13 mouse cellular contexts compared by ENCODE assay signal in the genomic region with DNA sequence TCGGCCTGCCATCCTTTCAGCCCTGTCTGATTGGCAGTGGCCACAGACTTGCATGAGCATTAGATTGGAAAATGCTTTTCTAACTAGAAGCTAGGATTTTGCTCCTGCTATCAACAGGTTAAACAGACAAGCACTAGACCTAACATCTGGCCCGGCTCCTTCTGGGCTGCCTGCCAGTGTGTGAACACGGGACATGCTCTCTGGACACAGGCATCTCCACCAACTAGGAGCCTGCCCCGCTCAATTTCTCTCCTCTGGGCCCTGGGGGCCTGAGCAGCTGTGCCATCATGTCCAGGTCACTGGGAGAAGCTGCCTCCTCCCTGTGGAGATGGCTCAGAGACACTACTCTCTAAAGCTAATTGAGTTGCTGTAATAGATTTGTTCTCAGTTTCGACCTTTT.
DNase-seq lines count a peak whose midpoint lies in the region; ATAC-seq and TF ChIP-seq lines count a peak whose summit lies in the region.
"Had no signal": no experiment of that assay in that cellular context is flagged by ENCODE, and none has a peak within 500 bp of the region (broad histone marks: within the 10 kb centered on the region; RNA-seq: fewer than 3 reads in every experiment).

No protein-coding gene starts in this region.

- H3K27me3 ChIP-seq in stomach, postnatal 0 days (ENCODE audit: control insufficient read depth, insufficient read depth, low read length): no peaks in the 10 kb centered on the region
- no peaks in the 10 kb centered on the region for H3K27me3 ChIP-seq in forebrain, embryonic 12.5 days
- H3K27me3 ChIP-seq: intestine, embryonic 15.5 days; liver, embryonic 15.5 days; neural tube, embryonic 12.5 days had no signal

- ATAC-seq in stomach, postnatal 0 days (ENCODE audit: low FRiP score, low TSS enrichment): no peak
- no peak for ATAC-seq in forebrain, embryonic 12.5 days (ENCODE audit: low FRiP score)
- no peak for ATAC-seq in megakaryocyte-erythroid progenitor cell, adult 5-6 weeks (replicated peaks; ENCODE audit: low FRiP score, low TSS enrichment, poor library complexity, severe bottlenecking)
- ATAC-seq: forebrain, embryonic 16.5 days; intestine, embryonic 15.5 days had no signal

- H3K4me3 ChIP-seq in stomach, postnatal 0 days (ENCODE audit: low read depth, low read length): no peak overlapping the region
- no peak overlapping the region for H3K4me3 ChIP-seq in forebrain, embryonic 12.5 days (replicated peaks)
- H3K4me3 ChIP-seq: intestine, embryonic 15.5 days; liver, embryonic 15.5 days; neural tube, embryonic 12.5 days had no signal

- no peaks in the 10 kb centered on the region for H3K36me3 ChIP-seq in stomach, postnatal 0 days (ENCODE audit: control insufficient read depth, insufficient read depth, low read length)
- no peaks in the 10 kb centered on the region for H3K36me3 ChIP-seq in forebrain, embryonic 12.5 days (replicated peaks)
- H3K36me3 ChIP-seq: intestine, embryonic 15.5 days; liver, embryonic 15.5 days; neural tube, embryonic 12.5 days had no signal

- DNase-seq in cerebellum, postnatal 10 days: peak; percentile 28 to 39
- DNase-seq in cerebellum, adult 9-10 months: no peak
- peak; percentile 32 for DNase-seq in ovary, postnatal 14 days (ENCODE audit: low spot score)
- DNase-seq in ovary, adult 18-20 months (ENCODE audit: low spot score): no peak
- peak; percentile 86 to 90 for DNase-seq in heart, postnatal 10 days
- DNase-seq in stomach, postnatal 0 days (ENCODE audit: low spot score): peak; percentile 35
- DNase-seq: cerebellum, postnatal 25 days had no signal

- no peaks in the 10 kb centered on the region for H3K4me1 ChIP-seq in stomach, postnatal 0 days (replicated peaks; ENCODE audit: control insufficient read depth, insufficient read depth)
- H3K4me1 ChIP-seq in forebrain, embryonic 12.5 days: no peaks in the 10 kb centered on the region
- H3K4me1 ChIP-seq: neural tube, embryonic 12.5 days had no signal

- no peak overlapping the region for H3K4me2 ChIP-seq in stomach, postnatal 0 days (replicated peaks; ENCODE audit: low read depth)
- no peak overlapping the region for H3K4me2 ChIP-seq in forebrain, embryonic 12.5 days
- H3K4me2 ChIP-seq: intestine, embryonic 15.5 days; liver, embryonic 15.5 days; neural tube, embryonic 12.5 days had no signal

- TF ChIP-seq EP300 in stomach, postnatal 0 days (optimal IDR thresholded peaks at IDR 0.05): no peak

- 39% methylated on average over 5 of the region's 5 CpGs for WGBS in stomach, postnatal 0 days
- 77% methylated on average over 5 of the region's 5 CpGs for WGBS in forebrain, embryonic 12.5 days

- intact Hi-C loops in heart, postnatal 10 days (cut with DNase I): no loop called here

- no peaks in the 10 kb centered on the region for H3K9me3 ChIP-seq in stomach, postnatal 0 days (ENCODE audit: control insufficient read depth, low read length)
- no peaks in the 10 kb centered on the region for H3K9me3 ChIP-seq in forebrain, embryonic 12.5 days
- H3K9me3 ChIP-seq: intestine, embryonic 15.5 days; liver, embryonic 15.5 days; neural tube, embryonic 12.5 days had no signal

- no peak overlapping the region for H3K9ac ChIP-seq in stomach, postnatal 0 days (ENCODE audit: low read length)
- no peak overlapping the region for H3K9ac ChIP-seq in forebrain, embryonic 12.5 days
- H3K9ac ChIP-seq: intestine, embryonic 15.5 days; liver, embryonic 15.5 days; neural tube, embryonic 12.5 days had no signal

- no peak for TF ChIP-seq CTCF in stomach, postnatal 0 days (IDR thresholded peaks at IDR 0.05; ENCODE audit: low read depth)

- H3K27ac ChIP-seq in stomach, postnatal 0 days (replicated peaks): no peak overlapping the region
- no peak overlapping the region for H3K27ac ChIP-seq in forebrain, embryonic 12.5 days
- H3K27ac ChIP-seq: intestine, embryonic 15.5 days; liver, embryonic 15.5 days; neural tube, embryonic 12.5 days had no signal

Comparison
In these comparisons a context has a peak if more than half of its experiments do, and no peak if none do; other contexts are left out.
1. DNase-seq: peak in cerebellum, postnatal 10 days (2 of 2), ovary, postnatal 14 days (single experiment), heart, postnatal 10 days (2 of 2) and stomach, postnatal 0 days (single experiment); none in cerebellum, adult 9-10 months (single experiment) and ovary, adult 18-20 months (single experiment).